Comparison of ENCODE assay signal across 8 mouse cellular contexts in the genomic region with DNA sequence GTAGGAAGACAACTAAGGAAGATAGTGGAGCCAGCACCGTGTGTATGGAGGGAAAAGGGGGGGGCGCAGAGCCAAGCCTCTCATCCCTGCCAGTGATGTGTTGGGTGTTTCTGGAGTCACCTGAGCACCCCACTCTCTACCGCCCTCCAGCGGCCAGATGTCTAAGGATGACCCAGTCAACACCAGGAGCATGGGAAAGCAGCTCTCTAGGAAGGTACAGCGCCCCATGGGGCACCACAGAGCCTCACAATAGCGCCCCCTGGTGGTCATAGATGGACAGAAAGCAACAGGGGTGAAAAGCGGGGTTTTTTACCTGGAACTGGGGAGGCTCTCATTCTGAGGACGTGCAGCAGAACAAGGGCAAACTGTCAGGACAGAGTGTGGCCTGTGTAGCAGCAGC. TPM values are rescaled to one million over a fixed set of nuclear protein-coding genes. Genes with fewer than 3 reads are reported as not detected.
DNase-seq lines count a peak whose midpoint lies in the region; ATAC-seq lines count a peak whose summit lies in the region.

No protein-coding gene starts in this region.

- 0 out of 2 replicates have a peak, but pooled peaks have one; percentile 12 for ATAC-seq in heart, embryonic 15.5 days (replicated peaks; ENCODE audit: insufficient number of reproducible peaks, insufficient read depth, low FRiP score, low read depth)
- ATAC-seq in granulocyte monocyte progenitor cell, adult 5-6 weeks (replicated peaks; ENCODE audit: poor library complexity, severe bottlenecking) = peak; percentile 86
- peak; percentile 58 for ATAC-seq in liver, embryonic 16.5 days (ENCODE audit: low read depth)

- H3K36me3 ChIP-seq in heart, embryonic 15.5 days = no peaks in the 10 kb centered on the region
- no peaks in the 10 kb centered on the region for H3K36me3 ChIP-seq in liver, embryonic 16.5 days (ENCODE audit: control insufficient read depth, insufficient read depth)

- H3K9me3 ChIP-seq in heart, embryonic 15.5 days (replicated peaks) = no peaks in the 10 kb centered on the region; the same call in 1 of the 2 replicates
- H3K9me3 ChIP-seq in liver, embryonic 16.5 days (replicated peaks; ENCODE audit: control insufficient read depth, low read length) = no peaks in the 10 kb centered on the region

- H3K27ac ChIP-seq in heart, embryonic 15.5 days = no peak overlapping the region
- no peak overlapping the region for H3K27ac ChIP-seq in liver, embryonic 16.5 days (ENCODE audit: low read length)

- no peak overlapping the region for H3K4me3 ChIP-seq in heart, embryonic 15.5 days
- no peak overlapping the region for H3K4me3 ChIP-seq in liver, embryonic 16.5 days (ENCODE audit: low read depth, low read length)

- 36% methylated on average over 8 of the region's 8 CpGs for WGBS in heart, embryonic 15.5 days
- WGBS in liver, embryonic 16.5 days (ENCODE audit: insufficient replicate concordance) = 28% methylated on average over 8 of the region's 8 CpGs

- no peak for DNase-seq in heart, adult 8-10 months (ENCODE audit: low spot score)
- DNase-seq in CD4-positive helper T cell, adult 2 months (ENCODE audit: low read depth, low spot score) = peak; percentile 64
- DNase-seq in adrenal gland, adult 18-20 months (ENCODE audit: low spot score in 2 of 2) = peak; percentile 55 to 68
- DNase-seq in spleen, adult 18-20 months = peak; percentile 22 to 61
- DNase-seq in frontal cortex, postnatal 25 days (ENCODE audit: low spot score in 2 of 2) = no peak

- 0 out of 2 replicates have a peak, but pooled peaks cover 6% of the 10 kb centered on the region for H3K4me1 ChIP-seq in heart, embryonic 15.5 days (replicated peaks)
- no peaks in the 10 kb centered on the region for H3K4me1 ChIP-seq in liver, embryonic 16.5 days (ENCODE audit: control insufficient read depth, low read depth, low read length)

- H3K9ac ChIP-seq in heart, embryonic 15.5 days = no peak overlapping the region
- H3K9ac ChIP-seq in liver, embryonic 16.5 days (ENCODE audit: low read depth, low read length) = no peak overlapping the region

- H3K4me2 ChIP-seq in heart, embryonic 15.5 days = no peak overlapping the region
- H3K4me2 ChIP-seq in liver, embryonic 16.5 days (ENCODE audit: low read depth, low read length) = no peak overlapping the region

- no peaks in the 10 kb centered on the region for H3K27me3 ChIP-seq in heart, embryonic 15.5 days
- H3K27me3 ChIP-seq in liver, embryonic 16.5 days (ENCODE audit: control insufficient read depth, insufficient read depth, low read depth, low read length) = no peaks in the 10 kb centered on the region

RNA-seq across cellular contexts. Expression of a gene that starts 29.2 kb away (rescaled TPM):
- polyA plus RNA-seq in heart, embryonic 15.5 days (2015; fragmentation: Nextera tagmentation; extraction: Ambion mirVana) = 108 and 121 TPM in 2 replicates
- total RNA-seq in heart, adult 8-10 months (2022) = 100 to 1,000 TPM in 3 of 4 experiments, 10 to 100 TPM in 1; 90.1 to 115 (median 111) TPM
- 10 to 100 TPM; 90.4 to 91.1 TPM for total RNA-seq in adrenal gland, adult 18-20 months (2021)
- total RNA-seq in granulocyte monocyte progenitor cell, adult 5-6 weeks (2014; fragmentation: Nextera tagmentation) = 36.7 and 54.4 TPM in 2 replicates
- 5.5 and 9.8 TPM in 2 replicates for total RNA-seq in granulocyte monocyte progenitor cell, adult 5-6 weeks (2017)
- 22.0 and 25.5 TPM in 2 replicates for polyA plus RNA-seq in liver, embryonic 16.5 days (2015; fragmentation: Nextera tagmentation; extraction: Ambion mirVana)

RNA-seq across cellular contexts. Expression of a gene that starts 37.0 kb away (rescaled TPM):
- 14.3 and 18.3 TPM in 2 replicates for polyA plus RNA-seq in heart, embryonic 15.5 days (2015; fragmentation: Nextera tagmentation; extraction: Ambion mirVana)
- 1 to 10 TPM; 2.6 to 4.2 (median 3.0) TPM for total RNA-seq in heart, adult 8-10 months (2022)
- 1 to 10 TPM; 4.7 to 5.7 TPM for total RNA-seq in adrenal gland, adult 18-20 months (2021)
- 25.5 and 27.2 TPM in 2 replicates for total RNA-seq in granulocyte monocyte progenitor cell, adult 5-6 weeks (2014; fragmentation: Nextera tagmentation)
- 19.7 and 23.2 TPM in 2 replicates for total RNA-seq in granulocyte monocyte progenitor cell, adult 5-6 weeks (2017)
- polyA plus RNA-seq in liver, embryonic 16.5 days (2015; fragmentation: Nextera tagmentation; extraction: Ambion mirVana) = 5.9 and 6.1 TPM in 2 replicates

Comparison
In these comparisons a context has a peak if more than half of its experiments do, and no peak if none do; other contexts are left out.
1. ATAC-seq: peak in every context shown above with its lines; median percentile 86 in granulocyte monocyte progenitor cell, adult 5-6 weeks; 58 in liver, embryonic 16.5 days; 12 in heart, embryonic 15.5 days.
2. DNase-seq: peak in CD4-positive helper T cell, adult 2 months (single experiment), adrenal gland, adult 18-20 months (2 of 2) and spleen, adult 18-20 months (2 of 2); none in heart, adult 8-10 months (single experiment) and frontal cortex, postnatal 25 days (0 of 2).